Mouse (Mus musculus) kidney, adult 2 months (tissue): Measurements from ENCODE around the gene Crhr2. TPM values are rescaled to one million over a fixed set of nuclear protein-coding genes. Genes with fewer than 3 reads are reported as not detected.

Source experiments
- DNase-seq: peaks from one replicate; pipeline ENCODE4 v3.0.0; 2021
- H3K27ac ChIP-seq: fragments of 200-500 bp; 2 replicates; pipeline ENCODE4 v1.5.1; 2012; ENCODE audit warnings: low read depth, low read length, control low read depth, inconsistent platforms; ENCODE audit not compliant: insufficient read depth
- H3K27me3 ChIP-seq: fragments of 200-500 bp; replicated peaks from 2 replicates; pipeline ENCODE4 v1.6.1; 2012; ENCODE audit warnings: mild to moderate bottlenecking, moderate library complexity, low read length, inconsistent platforms; ENCODE audit not compliant: control insufficient read depth, insufficient read depth
- H3K36me3 ChIP-seq: fragments of 200-500 bp; 2 replicates; pipeline ENCODE4 v1.6.1; 2012; ENCODE audit warnings: mild to moderate bottlenecking, moderate library complexity, low read length, inconsistent platforms; ENCODE audit not compliant: control insufficient read depth, insufficient read depth
- H3K4me1 ChIP-seq: fragments of 200-500 bp; 2 replicates; pipeline ENCODE4 v1.6.1; 2011; ENCODE audit warnings: low read length; ENCODE audit not compliant: control insufficient read depth, insufficient read depth
- H3K4me3 ChIP-seq: fragments of 200-500 bp; 2 replicates; pipeline ENCODE4 v1.5.1; 2011; ENCODE audit warnings: mild to moderate bottlenecking, low read depth, low read length, control low read depth; ENCODE audit not compliant: insufficient read depth
- CTCF ChIP-seq: fragments of 200-500 bp; conservative IDR thresholded peaks from 2 replicates; pipeline ENCODE4 v1.5.1; 2011; ENCODE audit warnings: low read depth, mild to moderate bottlenecking, control low read depth, low read length, moderate library complexity, mixed read lengths; ENCODE audit not compliant: insufficient read depth, insufficient read length
- POLR2A ChIP-seq: fragments of 200-500 bp; IDR thresholded peaks from one replicate; pipeline ENCODE4 v1.6.1; 2011; ENCODE audit warnings: low read depth, low read length, control low read depth
- WGBS: fragments of 180-500 bp; shearing (Covaris S2); methylation state at CpG from one replicate; pipeline ENCODE4 v1.1.7; 2018; 5-methylcytosine and 5-hydroxymethylcytosine counted together
- polyA plus RNA-seq: library from polyadenylated mRNA; depleted of rRNA; stranded (reverse); fragments of >200 nt; gene quantifications from 2 replicates; pipeline ENCODE4 v1.2.3, GENCODE M21; 2012; rRNA removed

The Crhr2 gene
- polyA plus RNA-seq, 1 experiment: 1.5 TPM

GRCm38 (mm10) chr6:55045326-55045725 lies 87.5 kb downstream of the Crhr2 start:
- no peaks in the 10 kb centered on the region for H3K27me3 ChIP-seq
- DNase-seq: no peak
- H3K27ac ChIP-seq: no peak overlapping the region
- WGBS: 30% methylated on average over 1 of the region's 1 CpGs
- TF ChIP-seq CTCF (no peak), POLR2A (no peak)
- no peak overlapping the region for H3K4me3 ChIP-seq
- H3K36me3 ChIP-seq: no peaks in the 10 kb centered on the region; the same call in 1 of the 2 replicates
- peaks cover 4% of the 10 kb centered on the region; the same call in 1 of the 2 replicates for H3K4me1 ChIP-seq

- Histone ChIP-seq H3K4me1 (peaks cover 4% of the 10 kb centered on the region; the same call in 1 of the 2 replicates), H3K27ac (no peak overlapping the region), H3K4me3 (no peak overlapping the region), H3K36me3 (no peaks in the 10 kb centered on the region; the same call in 1 of the 2 replicates), H3K27me3 (no peaks in the 10 kb centered on the region)
- no peak for TF ChIP-seq CTCF
- 85% methylated on average over 5 of the region's 5 CpGs for WGBS
- no peak for DNase-seq
Measured at GRCm38 (mm10) chr6:55044542-55044941, 88.3 kb downstream of the Crhr2 start.

GRCm38 (mm10) chr6:55043206-55043605 lies 89.6 kb downstream of the Crhr2 start:
- peak; percentile 5 for DNase-seq
- WGBS: 40% methylated on average over 8 of the region's 8 CpGs
- TF ChIP-seq POLR2A (no peak), CTCF (no peak)
- Histone ChIP-seq H3K27me3 (no peaks in the 10 kb centered on the region), H3K4me1 (peaks cover 6% of the 10 kb centered on the region; the same call in 1 of the 2 replicates), H3K27ac (no peak overlapping the region), H3K4me3 (no peak overlapping the region), H3K36me3 (no peaks in the 10 kb centered on the region)

Other genes with a start within 250 kb of the Crhr2 start
- gene Nod1, start 160.4 kb downstream of the Crhr2 start, polyA plus RNA-seq: 14.0 and 18.7 TPM in 2 replicates
- 13.5 and 15.9 TPM in 2 replicates for gene Ggct, start 140.1 kb downstream of the Crhr2 start, polyA plus RNA-seq
- gene Gars, start 95.0 kb downstream of the Crhr2 start, polyA plus RNA-seq: 31.4 and 35.9 TPM in 2 replicates
- 27.0 and 30.3 TPM in 2 replicates for gene Inmt, start 42.0 kb upstream of the Crhr2 start, polyA plus RNA-seq
- gene Mindy4, start 70.4 kb upstream of the Crhr2 start, polyA plus RNA-seq: 14.3 and 14.6 TPM in 2 replicates
- gene Aqp1, start 203.4 kb upstream of the Crhr2 start, polyA plus RNA-seq: 1,148 and 1,467 TPM in 2 replicates
- gene Ghrhr, start 243.3 kb upstream of the Crhr2 start, polyA plus RNA-seq: 0.36 and 0.61 TPM in 2 replicates